Mouse (Mus musculus) brain, adult 10 weeks (tissue): Measurements from ENCODE around the gene Sugp2. TPM values are rescaled to one million over a fixed set of nuclear protein-coding genes. Genes with fewer than 3 reads are reported as not detected.

Experiments used
- polyA plus RNA-seq: library from polyadenylated mRNA; stranded (reverse); fragments of 350-450 nt; fragmentation: Illumina TruSeq; extraction: RNeasy Lipid Tissue Mini Kit (QIAGEN cat#74804); gene quantifications from one replicate; pipeline ENCODE4 v1.2.3, GENCODE M21; 2015; ENCODE audit warnings: low read depth, low replicate concordance

Gene Sugp2
- 63.2 TPM for polyA plus RNA-seq

GRCm38 (mm10) chr8:70234080-70234780 lies at the start of gene Sugp2, which contains the start of gene Armc6:
Gene Sugp2 (plus strand): TSS chr8:70234226.
Gene Armc6 (minus strand): TSS chr8:70234466.

GRCm38 (mm10) chr8:70212112-70213055 lies 21.6 kb upstream of the Sugp2 start, which contains the start of gene Slc25a42:
Gene Slc25a42 (minus strand): TSS chr8:70212305.

GRCm38 (mm10) chr8:70282603-70283135 lies 48.6 kb downstream of the Sugp2 start, which contains the start of gene Homer3:
Gene Homer3 (plus strand): TSS chr8:70282827.

GRCm38 (mm10) chr8:70302358-70302890 lies 68.4 kb downstream of the Sugp2 start, which contains the start of the genes Ddx49 and Cope:
Gene Ddx49 (minus strand): TSS chr8:70302489.
Gene Cope (plus strand): TSS chr8:70302518.

GRCm38 (mm10) chr8:70315624-70316510 lies 81.8 kb downstream of the Sugp2 start, which contains the start of gene Cers1:
Gene Cers1 (plus strand): TSS chr8:70315775.

GRCm38 (mm10) chr8:70329124-70329834 lies 95.3 kb downstream of the Sugp2 start, which contains the start of gene Gdf1:
Gene Gdf1 (plus strand): TSS chr8:70329817.

Other genes with a start within 250 kb of the Sugp2 start
- 17.6 TPM for gene Gatad2a, start 237.8 kb upstream of the Sugp2 start, polyA plus RNA-seq
- 56.6 TPM for gene Mau2, start 191.5 kb upstream of the Sugp2 start, polyA plus RNA-seq
- gene Sugp1, start 191.4 kb upstream of the Sugp2 start, polyA plus RNA-seq = 40.9 TPM
- 3.4 TPM for gene Tm6sf2, start 161.3 kb upstream of the Sugp2 start, polyA plus RNA-seq
- gene Hapln4, start 150.8 kb upstream of the Sugp2 start, polyA plus RNA-seq = 85.0 TPM
- 58.0 TPM for gene Ncan, start 113.4 kb upstream of the Sugp2 start, polyA plus RNA-seq
- gene Nr2c2ap, start 102.9 kb upstream of the Sugp2 start, polyA plus RNA-seq = 29.2 TPM
- gene Rfxank, start 95.1 kb upstream of the Sugp2 start, polyA plus RNA-seq = 14.6 TPM
- gene Borcs8, start 94.7 kb upstream of the Sugp2 start, polyA plus RNA-seq = 79.7 TPM
- gene Mef2b, start 94.5 kb upstream of the Sugp2 start, polyA plus RNA-seq = not detected
- 30.0 TPM for gene Tmem161a, start 61.9 kb upstream of the Sugp2 start, polyA plus RNA-seq
- gene Slc25a42, start 21.9 kb upstream of the Sugp2 start, polyA plus RNA-seq = 27.2 TPM
- 41.9 TPM for gene Armc6, start 240 bp downstream of the Sugp2 start, polyA plus RNA-seq
- gene Homer3, start 48.6 kb downstream of the Sugp2 start, polyA plus RNA-seq = 20.1 TPM
- gene Ddx49, start 68.3 kb downstream of the Sugp2 start, polyA plus RNA-seq = 44.8 TPM
- 172 TPM for gene Cope, start 68.3 kb downstream of the Sugp2 start, polyA plus RNA-seq
- gene Cers1, start 81.5 kb downstream of the Sugp2 start, polyA plus RNA-seq = 65.7 TPM
- gene Gdf1, start 95.6 kb downstream of the Sugp2 start, polyA plus RNA-seq = 3.5 TPM
- gene Upf1, start 119.1 kb downstream of the Sugp2 start, polyA plus RNA-seq = 29.0 TPM
- gene Comp, start 139.3 kb downstream of the Sugp2 start, polyA plus RNA-seq = 0.18 TPM
- 68.4 TPM for gene Crtc1, start 205.4 kb downstream of the Sugp2 start, polyA plus RNA-seq
- gene Klhl26, start 242.7 kb downstream of the Sugp2 start, polyA plus RNA-seq = 33.9 TPM